In the genomic region with DNA sequence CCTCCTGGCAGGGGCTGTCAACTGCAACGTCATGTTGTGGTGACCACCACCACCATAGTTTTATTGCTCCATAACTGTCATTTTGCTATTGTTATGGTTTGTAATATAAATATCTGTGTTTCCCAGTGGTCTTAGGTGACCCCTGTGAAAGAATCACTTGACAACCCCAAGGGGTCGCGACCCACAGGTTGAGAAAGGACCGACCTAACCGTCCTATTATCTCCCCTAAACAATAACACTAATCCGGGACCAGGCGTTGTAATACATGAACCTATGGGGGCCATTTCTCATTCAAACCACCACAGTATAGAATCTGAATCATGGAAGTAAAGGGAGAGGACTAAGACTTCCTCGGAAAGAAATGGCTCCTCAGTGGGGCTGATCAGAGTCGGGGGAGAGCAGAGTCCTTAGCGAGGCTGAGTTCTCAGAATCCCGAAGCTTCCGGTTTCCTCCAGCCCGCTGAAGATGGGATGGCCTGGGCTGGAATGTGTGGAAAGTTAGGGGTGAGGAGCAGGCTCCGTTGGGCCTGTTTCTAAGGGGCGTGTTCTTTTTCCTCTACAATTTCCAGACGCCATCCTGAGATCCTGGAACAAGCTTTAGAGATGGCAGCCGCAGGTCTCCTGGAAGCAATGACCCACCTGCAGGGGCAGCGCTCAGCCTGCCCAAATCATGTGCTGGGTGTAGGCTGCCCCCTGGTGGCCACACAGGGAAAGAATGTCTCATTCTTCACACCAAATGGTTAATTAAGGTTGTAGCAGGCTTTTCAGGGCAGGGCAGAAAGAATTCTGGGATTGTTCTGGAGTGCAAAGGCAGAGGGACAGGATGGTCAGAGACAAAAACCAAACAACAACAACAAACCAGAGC, we compare ENCODE assay signal across 7 mouse cellular contexts. TPM values are rescaled to one million over a fixed set of nuclear protein-coding genes. Genes with fewer than 3 reads are reported as not detected.
DNase-seq lines count a peak whose midpoint lies in the region; ATAC-seq and TF ChIP-seq lines count a peak whose summit lies in the region.

No protein-coding gene starts in this region.

- 20% methylated on average over 18 of the region's 18 CpGs for WGBS in midbrain, embryonic 11.5 days
- 16% methylated on average over 18 of the region's 18 CpGs for WGBS in small intestine, adult 2 months

- peaks cover 4% of the 10 kb centered on the region; the same call in 1 of the 2 replicates for H3K4me1 ChIP-seq in cortical plate, adult 2 months (ENCODE audit: control insufficient read depth, insufficient read depth, low read length)
- H3K4me1 ChIP-seq in midbrain, embryonic 11.5 days (ENCODE audit: control insufficient read depth, insufficient read depth, low read length), result peaks cover 7% of the 10 kb centered on the region
- H3K4me1 ChIP-seq in small intestine, adult 2 months (ENCODE audit: control insufficient read depth, insufficient read depth, insufficient read length, low read length), result peaks cover 28% of the 10 kb centered on the region

- no peaks in the 10 kb centered on the region for H3K9me3 ChIP-seq in midbrain, embryonic 11.5 days (ENCODE audit: control insufficient read depth, low read length)

- no peaks in the 10 kb centered on the region for H3K36me3 ChIP-seq in midbrain, embryonic 11.5 days (ENCODE audit: control insufficient read depth, insufficient read depth, low read length)
- H3K36me3 ChIP-seq in small intestine, adult 2 months (ENCODE audit: control insufficient read depth, insufficient read depth, low read length), result peaks cover 4% of the 10 kb centered on the region; the same call in 1 of the 2 replicates

- H3K4me2 ChIP-seq in midbrain, embryonic 11.5 days, result peak overlapping the region; percentile 52

- ATAC-seq in inflammation-experienced regulatory T-cells, adult 6 months, result peak; percentile 38
- ATAC-seq in midbrain, embryonic 11.5 days (ENCODE audit: low FRiP score), result no peak

- peak; percentile 82 to 84 for DNase-seq in adrenal gland, adult 18-20 months (ENCODE audit: low spot score in 2 of 2)
- DNase-seq in gastrocnemius, postnatal 25 days, result peak; percentile 69
- DNase-seq in left cerebral cortex, postnatal 36 days (ENCODE audit: low spot score in 2 of 2), result peak; percentile 63 to 80
- DNase-seq in midbrain, embryonic 11.5 days (ENCODE audit: low spot score, missing footprints), result peak; percentile 96

- no peak overlapping the region for H3K4me3 ChIP-seq in cortical plate, adult 2 months (ENCODE audit: insufficient read depth, low read length)
- H3K4me3 ChIP-seq in midbrain, embryonic 11.5 days (ENCODE audit: low read depth, low read length), result peak overlapping the region; percentile 22
- peak overlapping the region; percentile 50 for H3K4me3 ChIP-seq in small intestine, adult 2 months (ENCODE audit: low read depth, low read length)

- TF ChIP-seq CTCF in cortical plate, adult 2 months (IDR thresholded peaks at IDR 0.05; ENCODE audit: extremely low read depth, insufficient read depth, low read length), result peak; percentile 88
- TF ChIP-seq CTCF in small intestine, adult 2 months (IDR thresholded peaks at IDR 0.05; ENCODE audit: extremely low read depth, insufficient read length, insufficient replicate concordance, low read depth, low read length), result peak; percentile 99

- peaks cover 2% of the 10 kb centered on the region; the same call in 1 of the 2 replicates for H3K27me3 ChIP-seq in midbrain, embryonic 11.5 days (ENCODE audit: control insufficient read depth, insufficient read depth, low read length)
- H3K27me3 ChIP-seq in small intestine, adult 2 months (ENCODE audit: control insufficient read depth, insufficient read depth, low read length), result no peaks in the 10 kb centered on the region

- H3K27ac ChIP-seq in cortical plate, adult 2 months (ENCODE audit: insufficient read depth, low read length), result no peak overlapping the region
- H3K27ac ChIP-seq in midbrain, embryonic 11.5 days (ENCODE audit: low read depth, low read length), result no peak overlapping the region
- no peak overlapping the region for H3K27ac ChIP-seq in small intestine, adult 2 months (ENCODE audit: insufficient read depth, low read depth, low read length)

- no peak for TF ChIP-seq POLR2A in cortical plate, adult 2 months (IDR thresholded peaks at IDR 0.05; ENCODE audit: extremely low read depth, insufficient read depth, low read length)
- no peak for TF ChIP-seq POLR2A in small intestine, adult 2 months (IDR thresholded peaks at IDR 0.05; ENCODE audit: low read depth, low read length)

- intact Hi-C loops in left cerebral cortex, postnatal 36 days (cut with DNase I), result loop anchor here (2.0 to 5.0 kb wide), 2 partner anchors 84 to 179 kb away; no protein-coding TSS in a partner anchor

- H3K9ac ChIP-seq in midbrain, embryonic 11.5 days (ENCODE audit: low read length), result peak overlapping the region; percentile 55

RNA-seq across cellular contexts. Expression of a gene that starts 3.0 kb away (rescaled TPM):
- total RNA-seq in adrenal gland, adult 18-20 months (2021), result 10 to 100 TPM; 25.8 to 39.0 TPM
- polyA plus RNA-seq in cortical plate, adult 2 months (2012; rRNA removed), result 10.3 and 10.7 TPM in 2 replicates
- 1 to 10 TPM; 3.3 to 3.9 TPM for total RNA-seq in gastrocnemius, postnatal 25 days (2021)
- 1 to 10 TPM; 4.4 to 7.3 (median 5.7) TPM for polyA plus RNA-seq in inflammation-experienced regulatory T-cells, adult 6 months (2017; shearing (Covaris generic))
- total RNA-seq in left cerebral cortex, postnatal 36 days (2021), result 1 to 10 TPM; 8.8 to 9.1 TPM
- polyA plus RNA-seq in midbrain, embryonic 11.5 days (2014; fragmentation: Nextera tagmentation; extraction: Ambion mirVana), result 6.0 and 6.9 TPM in 2 replicates
- polyA plus RNA-seq in small intestine, adult 2 months (2012; rRNA removed), result 11.8 and 19.1 TPM in 2 replicates

RNA-seq across cellular contexts. Expression of a gene that starts 11.4 kb away (rescaled TPM):
- total RNA-seq in adrenal gland, adult 18-20 months (2021), result 1 to 10 TPM; 1.2 to 2.0 TPM
- polyA plus RNA-seq in cortical plate, adult 2 months (2012; rRNA removed), result 0.21 and 0.42 TPM in 2 replicates
- not detected for total RNA-seq in gastrocnemius, postnatal 25 days (2021)
- polyA plus RNA-seq in inflammation-experienced regulatory T-cells, adult 6 months (2017; shearing (Covaris generic)), result under 1 TPM in 1 of 3 experiments, not detected in 2; 0.26 TPM
- total RNA-seq in left cerebral cortex, postnatal 36 days (2021), result under 1 TPM; 0.70 to 0.79 TPM
- 0.10 TPM in 1 of 2 replicates, not detected in the other for polyA plus RNA-seq in midbrain, embryonic 11.5 days (2014; fragmentation: Nextera tagmentation; extraction: Ambion mirVana)
- 0.20 and 0.28 TPM in 2 replicates for polyA plus RNA-seq in small intestine, adult 2 months (2012; rRNA removed)

RNA-seq across cellular contexts. Expression of a gene that starts 15.6 kb away (rescaled TPM):
- 10 to 100 TPM; 84.4 to 94.1 TPM for total RNA-seq in adrenal gland, adult 18-20 months (2021)
- 34.4 and 35.4 TPM in 2 replicates for polyA plus RNA-seq in cortical plate, adult 2 months (2012; rRNA removed)
- 10 to 100 TPM in 1 of 2 experiments, 1 to 10 TPM in 1; 7.9 to 10.3 TPM for total RNA-seq in gastrocnemius, postnatal 25 days (2021)
- polyA plus RNA-seq in inflammation-experienced regulatory T-cells, adult 6 months (2017; shearing (Covaris generic)), result 10 to 100 TPM; 16.5 to 21.0 (median 18.2) TPM
- 10 to 100 TPM; 22.7 to 26.3 TPM for total RNA-seq in left cerebral cortex, postnatal 36 days (2021)
- polyA plus RNA-seq in midbrain, embryonic 11.5 days (2014; fragmentation: Nextera tagmentation; extraction: Ambion mirVana), result 53.2 and 53.3 TPM in 2 replicates
- 26.3 and 38.9 TPM in 2 replicates for polyA plus RNA-seq in small intestine, adult 2 months (2012; rRNA removed)

RNA-seq across cellular contexts. Expression of a gene that starts 20.3 kb away (rescaled TPM):
- total RNA-seq in adrenal gland, adult 18-20 months (2021), result 10 to 100 TPM; 46.5 to 61.8 TPM
- 46.9 and 53.1 TPM in 2 replicates for polyA plus RNA-seq in cortical plate, adult 2 months (2012; rRNA removed)
- total RNA-seq in gastrocnemius, postnatal 25 days (2021), result 10 to 100 TPM in 1 of 2 experiments, 1 to 10 TPM in 1; 7.5 to 11.0 TPM
- polyA plus RNA-seq in inflammation-experienced regulatory T-cells, adult 6 months (2017; shearing (Covaris generic)), result 10 to 100 TPM; 61.9 to 74.3 (median 66.5) TPM
- total RNA-seq in left cerebral cortex, postnatal 36 days (2021), result 10 to 100 TPM; 38.9 to 41.8 TPM
- 38.0 and 47.0 TPM in 2 replicates for polyA plus RNA-seq in midbrain, embryonic 11.5 days (2014; fragmentation: Nextera tagmentation; extraction: Ambion mirVana)
- polyA plus RNA-seq in small intestine, adult 2 months (2012; rRNA removed), result 54.1 and 100 TPM in 2 replicates

RNA-seq across cellular contexts. Expression of a gene that starts 28.5 kb away (rescaled TPM):
- total RNA-seq in adrenal gland, adult 18-20 months (2021), result 1 to 10 TPM; 2.8 to 3.8 TPM
- polyA plus RNA-seq in cortical plate, adult 2 months (2012; rRNA removed), result 3.5 and 3.8 TPM in 2 replicates
- 1 to 10 TPM; 1.5 to 1.7 TPM for total RNA-seq in gastrocnemius, postnatal 25 days (2021)
- polyA plus RNA-seq in inflammation-experienced regulatory T-cells, adult 6 months (2017; shearing (Covaris generic)), result 10 to 100 TPM in 1 of 3 experiments, 1 to 10 TPM in 2; 7.7 to 19.7 (median 10.0) TPM
- total RNA-seq in left cerebral cortex, postnatal 36 days (2021), result 1 to 10 TPM; 2.1 to 3.1 TPM
- polyA plus RNA-seq in midbrain, embryonic 11.5 days (2014; fragmentation: Nextera tagmentation; extraction: Ambion mirVana), result 57.0 and 64.8 TPM in 2 replicates
- polyA plus RNA-seq in small intestine, adult 2 months (2012; rRNA removed), result 0.22 and 0.46 TPM in 2 replicates
